Mouse (Mus musculus): Measurements from ENCODE around the gene Napa. TPM values are rescaled to one million over a fixed set of nuclear protein-coding genes. Genes with fewer than 3 reads are reported as not detected.

Napa gene
- total RNA-seq, 2 experiments from 2014 or later, result 92.4 to 109 TPM

Other genes starting within 250 kb of the Napa start
- gene Crx, start 218.5 kb upstream of the Napa start, total RNA-seq (2021), result not detected
- gene Crxos, start 215.8 kb upstream of the Napa start, total RNA-seq (2021), result not detected
- gene Selenow, start 176.1 kb upstream of the Napa start, total RNA-seq (2021), result 1,000 to 10,000 TPM; 1,487 to 1,586 TPM
- gene Nop53, start 152.4 kb upstream of the Napa start, total RNA-seq (2021), result 10 to 100 TPM; 81.3 to 97.1 TPM
- gene Ehd2, start 130.9 kb upstream of the Napa start, total RNA-seq (2021), result 10 to 100 TPM; 40.8 to 47.9 TPM
- 1 to 10 TPM; 4.5 to 6.6 TPM for gene Bicra, start 50.5 kb upstream of the Napa start, total RNA-seq (2021)
- not detected for gene Zfp541, start 36.6 kb upstream of the Napa start, total RNA-seq (2021)
- gene Kptn, start 21.4 kb downstream of the Napa start, total RNA-seq (2021), result 10 to 100 TPM; 10.8 to 11.3 TPM
- gene Slc8a2, start 31.4 kb downstream of the Napa start, total RNA-seq (2021), result under 1 TPM; 0.12 to 0.13 TPM
- 1 to 10 TPM; 1.5 to 2.1 TPM for gene Meis3, start 76.6 kb downstream of the Napa start, total RNA-seq (2021)
- gene Dhx34, start 123.6 kb downstream of the Napa start, total RNA-seq (2021), result 1 to 10 TPM; 3.1 to 4.5 TPM
- under 1 TPM; 0.20 TPM for gene C5ar2, start 145.7 kb downstream of the Napa start, total RNA-seq (2021)
- 1 to 10 TPM; 1.7 to 1.8 TPM for gene C5ar1, start 161.1 kb downstream of the Napa start, total RNA-seq (2021)
- gene Inafm1, start 175.2 kb downstream of the Napa start, total RNA-seq (2021), result 10 to 100 TPM; 12.2 to 15.1 TPM
- gene Ccdc9, start 188.3 kb downstream of the Napa start, total RNA-seq (2021), result 10 to 100 TPM; 40.7 to 44.6 TPM
- 1 to 10 TPM; 1.4 to 2.2 TPM for gene Bbc3, start 209.9 kb downstream of the Napa start, total RNA-seq (2021)

Measured in gastrocnemius, postnatal 36 days (tissue).